Mouse (Mus musculus): ENCODE data around the gene Ctnnd2. TPM values are rescaled to one million over a fixed set of nuclear protein-coding genes. Genes with fewer than 3 reads are reported as not detected.

Ctnnd2 gene
- polyA plus RNA-seq, 1 experiment from 2014 or later = 0.27 TPM

DNA sequence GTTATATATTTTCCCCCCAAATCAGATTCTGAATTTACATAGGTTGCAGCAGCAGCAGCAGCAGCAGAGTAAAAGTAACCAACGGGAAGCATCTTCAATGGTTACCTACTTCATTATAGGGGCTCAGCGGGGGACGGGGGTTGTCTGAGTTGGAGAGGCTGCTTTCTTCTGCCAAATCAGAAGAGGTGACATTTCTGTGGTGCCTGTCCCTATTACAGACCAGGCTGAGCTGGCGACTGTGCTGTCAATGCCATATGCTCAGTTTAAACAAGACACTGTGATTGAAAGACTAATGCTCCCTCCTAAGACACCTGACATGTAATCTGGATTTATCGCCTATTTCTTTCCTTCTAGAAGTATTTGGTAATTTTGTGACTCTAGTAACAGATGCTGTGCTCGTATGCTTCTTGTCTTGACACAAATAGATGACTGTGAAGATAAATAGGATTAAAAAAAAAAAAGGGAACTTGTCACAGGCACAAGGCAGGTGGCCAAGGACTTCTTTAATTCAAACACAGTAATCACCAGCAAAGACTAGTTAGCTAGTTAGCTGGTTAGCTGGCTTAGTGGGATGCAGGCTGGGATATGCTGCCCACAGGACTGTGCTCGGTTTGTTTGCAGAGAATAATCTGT is 475.4 kb downstream of the Ctnnd2 start:
- ChIA-PET CTCF (no interaction called here), POLR2A (no interaction called here)
- H3K27me3 ChIP-seq = no peaks in the 10 kb centered on the region
- TF ChIP-seq CTCF (IDR thresholded peaks at IDR 0.05) = no peak
- in situ Hi-C loops (cut with MboI; ENCODE audit: low pct_unique_long_range_greater_than_20kb) = no loop called here
- no peak for DNase-seq (ENCODE audit: low read depth, low spot score)
- ATAC-seq = no peak

DNA sequence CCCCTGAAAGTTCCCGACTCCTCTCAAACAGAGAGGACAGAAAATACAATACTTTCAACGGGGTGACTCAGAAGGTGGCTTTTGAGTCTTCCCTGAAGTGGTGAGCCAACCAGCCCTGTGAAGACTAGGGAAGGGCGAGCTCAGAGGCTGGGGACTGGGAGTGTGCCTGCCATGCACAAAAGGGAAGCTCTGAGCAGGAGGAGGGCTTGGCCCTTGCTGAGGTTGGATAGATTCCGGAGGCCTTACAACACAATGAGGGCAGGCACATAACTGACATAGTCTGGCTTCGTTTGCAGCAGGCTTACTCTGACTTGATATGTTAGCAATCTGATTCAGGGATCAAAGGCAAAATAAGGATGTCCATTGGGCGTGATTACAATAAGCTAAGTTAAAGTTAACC is 477.6 kb downstream of the Ctnnd2 start:
- ChIA-PET POLR2A (no interaction called here), CTCF (no interaction called here)
- DNase-seq (ENCODE audit: low read depth, low spot score) = no peak
- H3K27me3 ChIP-seq = no peaks in the 10 kb centered on the region
- in situ Hi-C loops (cut with MboI; ENCODE audit: low pct_unique_long_range_greater_than_20kb) = no loop called here
- no peak for TF ChIP-seq CTCF (IDR thresholded peaks at IDR 0.05)
- no peak for ATAC-seq

DNA sequence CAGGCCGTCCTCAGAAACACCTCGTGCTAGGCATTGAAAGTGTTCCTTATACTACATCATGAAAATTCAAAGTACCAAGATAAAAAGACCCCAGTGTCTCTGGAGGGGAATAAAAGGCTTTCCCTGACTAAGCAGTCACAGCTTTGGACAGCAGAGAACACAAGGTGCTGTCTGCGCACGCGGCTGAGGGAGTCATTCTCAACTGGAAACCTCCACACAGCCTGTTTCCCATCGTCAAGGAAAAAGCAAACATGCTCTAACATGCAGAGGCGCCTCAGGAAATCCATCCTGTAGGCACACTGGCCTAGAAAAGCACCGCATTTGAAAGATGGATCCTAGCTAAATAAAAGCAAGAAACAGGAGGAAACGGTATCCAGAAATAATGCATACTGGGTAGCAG is 483.0 kb downstream of the Ctnnd2 start:
- CTCF ChIA-PET = interaction anchor here (1.4 kb wide), 1 partner anchor 12 kb away, joined by 3 read pairs; no protein-coding TSS in a partner anchor
- in situ Hi-C loops (cut with MboI; ENCODE audit: low pct_unique_long_range_greater_than_20kb) = no loop called here
- H3K27me3 ChIP-seq = no peaks in the 10 kb centered on the region
- TF ChIP-seq CTCF (IDR thresholded peaks at IDR 0.05) = no peak
- POLR2A ChIA-PET = interaction anchor here (0.6 kb wide), 1 partner anchor 60 kb away, joined by 3 read pairs; no protein-coding TSS in a partner anchor
- ATAC-seq = no peak
- DNase-seq (ENCODE audit: low read depth, low spot score) = no peak

DNA sequence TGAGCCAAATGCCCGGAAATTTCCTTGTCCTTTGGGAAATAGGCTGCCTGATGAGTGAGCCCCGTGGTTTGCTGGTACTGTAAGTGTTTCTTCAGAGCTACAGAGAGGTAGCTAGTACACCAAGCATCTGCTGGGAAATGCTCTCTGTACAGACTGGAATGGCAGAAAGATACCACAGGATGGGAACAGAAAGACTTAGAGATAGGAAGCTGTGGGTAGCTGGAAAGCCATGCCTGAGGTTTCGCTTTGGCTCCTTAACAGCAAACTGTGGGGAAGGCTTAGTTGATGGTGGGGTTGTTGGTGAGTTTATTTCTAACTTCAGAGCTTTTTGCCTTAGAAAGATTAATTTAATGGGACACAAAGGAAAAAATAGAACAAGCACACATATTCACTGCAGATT is 485.2 kb downstream of the Ctnnd2 start:
- DNase-seq (ENCODE audit: low read depth, low spot score) (no peak), ATAC-seq (no peak)
- ChIA-PET CTCF (no interaction called here), POLR2A (interaction anchor here (0.7 kb wide), 1 partner anchor 205 kb away, joined by 6 read pairs; no protein-coding TSS in a partner anchor)
- in situ Hi-C loops (cut with MboI; ENCODE audit: low pct_unique_long_range_greater_than_20kb) = no loop called here
- no peaks in the 10 kb centered on the region for H3K27me3 ChIP-seq
- no peak for TF ChIP-seq CTCF (IDR thresholded peaks at IDR 0.05)

DNA sequence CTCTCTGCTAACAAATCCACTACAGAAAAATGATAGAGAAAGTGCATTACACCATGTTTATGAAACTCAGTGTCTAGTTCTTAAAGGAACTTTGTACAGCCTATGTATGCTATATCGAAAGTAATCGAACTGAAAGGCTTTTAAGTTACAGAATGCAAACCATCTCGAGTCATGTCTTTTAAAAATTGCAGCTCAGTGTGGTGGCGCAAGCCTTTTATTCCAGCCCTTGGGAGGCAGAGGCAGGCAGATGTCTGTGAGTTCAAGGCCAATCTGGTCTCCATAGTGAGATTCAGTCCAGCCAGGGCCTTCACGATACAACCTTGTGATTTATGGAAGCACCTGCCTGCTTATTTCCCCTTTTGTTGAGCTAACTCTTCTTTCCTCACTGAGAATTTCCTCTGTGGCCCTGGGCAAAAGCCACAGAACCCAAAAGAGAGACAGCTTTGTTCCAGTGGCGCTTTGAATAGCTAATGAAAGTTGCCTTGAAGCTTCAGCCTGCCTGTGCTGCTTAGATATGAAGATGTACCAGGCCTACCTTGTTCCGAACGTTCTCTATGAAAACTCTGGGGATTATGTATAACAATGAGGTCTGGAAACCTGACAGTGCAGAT is 488.3 kb downstream of the Ctnnd2 start:
- POLR2A ChIA-PET = interaction anchor here (1.2 kb wide), 1 partner anchor 13 kb away, joined by 3 read pairs; no protein-coding TSS in a partner anchor
- no peak for TF ChIP-seq CTCF (IDR thresholded peaks at IDR 0.05)
- CTCF ChIA-PET = interaction anchor here (0.5 to 0.9 kb wide), 2 partner anchors 42 to 128 kb away, joined by 3 read pairs; no protein-coding TSS in a partner anchor
- no peaks in the 10 kb centered on the region for H3K27me3 ChIP-seq
- in situ Hi-C loops (cut with MboI; ENCODE audit: low pct_unique_long_range_greater_than_20kb) = no loop called here
- no peak for ATAC-seq
- DNase-seq (ENCODE audit: low read depth, low spot score) = no peak

DNA sequence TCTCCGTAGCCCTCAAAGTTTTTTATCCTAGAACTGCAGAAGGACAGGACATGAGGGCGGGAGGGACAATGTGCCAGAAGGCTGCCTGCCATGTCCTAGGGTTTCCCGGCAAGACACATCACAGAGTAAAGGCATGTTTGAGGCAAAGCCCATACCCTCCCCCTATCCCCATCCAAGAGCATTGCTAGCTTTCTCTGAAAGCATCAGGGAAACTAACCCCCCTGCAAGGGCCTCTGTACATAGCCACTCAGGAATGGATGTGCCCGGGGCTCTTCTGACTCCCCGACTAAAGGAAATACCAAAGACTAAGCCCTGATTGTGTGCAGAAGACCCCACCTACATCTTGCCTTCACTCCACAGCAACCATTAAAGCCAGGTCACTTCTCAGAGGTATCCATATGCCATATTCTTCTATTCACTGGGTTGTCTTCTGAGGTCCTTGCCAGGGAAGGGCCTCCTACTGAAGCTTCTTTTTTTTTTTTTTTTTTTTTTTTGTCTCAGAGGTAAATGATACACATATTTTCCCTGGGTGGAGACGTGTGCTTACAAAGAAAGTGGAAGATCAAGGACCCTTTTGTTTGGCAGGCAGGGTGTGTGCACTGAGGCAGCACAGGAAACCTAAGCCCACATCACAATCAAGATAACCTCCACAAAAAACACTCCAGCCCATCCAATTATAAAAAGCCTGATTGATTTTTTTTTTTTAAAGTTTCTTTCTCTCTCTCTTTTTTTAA is 489.5 kb downstream of the Ctnnd2 start:
- in situ Hi-C loops (cut with MboI; ENCODE audit: low pct_unique_long_range_greater_than_20kb) = no loop called here
- no peak for DNase-seq (ENCODE audit: low read depth, low spot score)
- no peaks in the 10 kb centered on the region for H3K27me3 ChIP-seq
- ChIA-PET POLR2A (interaction anchor here (0.6 to 1.2 kb wide), 2 partner anchors 12 to 394 kb away, joined by 3 to 4 read pairs; no protein-coding TSS in a partner anchor), CTCF (no interaction called here)
- ATAC-seq = no peak
- no peak for TF ChIP-seq CTCF (IDR thresholded peaks at IDR 0.05)

DNA sequence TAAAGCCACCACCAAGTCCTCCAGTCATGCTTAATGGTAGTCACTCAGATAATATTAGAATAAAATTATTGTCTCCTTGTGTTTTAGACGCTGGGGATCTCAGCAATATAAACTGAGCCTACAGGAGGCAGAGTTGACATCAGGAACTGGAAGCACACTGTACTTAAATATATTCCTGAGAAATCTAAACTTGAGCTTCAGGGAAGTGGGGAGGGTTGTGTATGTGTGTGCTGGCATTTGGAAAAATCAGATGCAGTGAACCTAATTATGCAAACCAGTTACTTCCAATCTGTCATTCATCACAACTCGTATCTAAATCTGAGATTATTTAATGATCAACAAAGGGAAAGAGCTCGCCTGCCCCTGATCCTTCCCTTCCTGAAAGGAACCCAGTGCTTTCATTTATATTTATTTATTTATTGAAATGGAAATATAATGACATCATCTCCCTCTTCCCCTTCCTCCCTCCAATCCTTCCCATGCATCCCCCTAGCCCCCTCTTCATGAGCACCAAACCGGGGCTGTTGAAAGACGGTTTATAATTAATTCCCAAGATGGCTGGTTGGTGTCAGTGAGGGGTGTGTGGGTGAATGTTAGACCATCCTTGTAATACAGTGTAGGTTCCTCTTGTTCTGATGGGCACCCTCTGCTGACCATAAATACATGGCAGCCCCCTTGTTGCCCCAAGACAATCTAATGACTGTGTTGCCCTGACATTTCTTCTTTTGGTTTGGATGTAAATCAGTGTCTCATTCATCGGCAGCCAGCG is 495.6 kb downstream of the Ctnnd2 start:
- POLR2A ChIA-PET = interaction anchor here (0.6 kb wide), 1 partner anchor 39 kb away, joined by 3 read pairs; no protein-coding TSS in a partner anchor
- TF ChIP-seq CTCF (IDR thresholded peaks at IDR 0.05) = no peak
- ATAC-seq (no peak), DNase-seq (ENCODE audit: low read depth, low spot score) (no peak)
- no peaks in the 10 kb centered on the region for H3K27me3 ChIP-seq
- in situ Hi-C loops (cut with MboI; ENCODE audit: low pct_unique_long_range_greater_than_20kb) = no loop called here
- CTCF ChIA-PET = no interaction called here

DNA sequence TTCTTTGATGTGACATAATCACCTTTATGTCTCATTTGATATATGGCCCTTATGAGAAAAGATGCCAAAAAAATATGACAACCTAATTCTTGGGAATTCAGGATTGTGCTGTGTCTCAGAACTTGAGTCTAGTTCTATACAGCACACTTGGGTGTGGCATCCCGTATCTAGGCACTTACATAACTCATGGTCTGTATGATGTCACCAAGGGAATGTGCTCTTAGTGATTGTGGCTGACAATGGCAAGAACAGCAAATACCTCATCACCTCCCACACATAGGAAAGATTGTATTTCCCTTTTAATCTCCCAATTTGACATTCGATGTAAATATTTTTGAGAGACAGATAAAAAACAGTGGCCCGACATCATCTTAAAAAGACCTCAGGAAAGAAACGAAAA is 509.5 kb downstream of the Ctnnd2 start:
- POLR2A ChIA-PET = interaction anchor here (1.3 kb wide), 1 partner anchor 17 kb away, joined by 3 read pairs; no protein-coding TSS in a partner anchor
- DNase-seq (ENCODE audit: low read depth, low spot score) (no peak), ATAC-seq (no peak)
- CTCF ChIA-PET = no interaction called here
- no peaks in the 10 kb centered on the region for H3K27me3 ChIP-seq
- TF ChIP-seq CTCF (IDR thresholded peaks at IDR 0.05) = no peak
- in situ Hi-C loops (cut with MboI; ENCODE audit: low pct_unique_long_range_greater_than_20kb) = no loop called here

DNA sequence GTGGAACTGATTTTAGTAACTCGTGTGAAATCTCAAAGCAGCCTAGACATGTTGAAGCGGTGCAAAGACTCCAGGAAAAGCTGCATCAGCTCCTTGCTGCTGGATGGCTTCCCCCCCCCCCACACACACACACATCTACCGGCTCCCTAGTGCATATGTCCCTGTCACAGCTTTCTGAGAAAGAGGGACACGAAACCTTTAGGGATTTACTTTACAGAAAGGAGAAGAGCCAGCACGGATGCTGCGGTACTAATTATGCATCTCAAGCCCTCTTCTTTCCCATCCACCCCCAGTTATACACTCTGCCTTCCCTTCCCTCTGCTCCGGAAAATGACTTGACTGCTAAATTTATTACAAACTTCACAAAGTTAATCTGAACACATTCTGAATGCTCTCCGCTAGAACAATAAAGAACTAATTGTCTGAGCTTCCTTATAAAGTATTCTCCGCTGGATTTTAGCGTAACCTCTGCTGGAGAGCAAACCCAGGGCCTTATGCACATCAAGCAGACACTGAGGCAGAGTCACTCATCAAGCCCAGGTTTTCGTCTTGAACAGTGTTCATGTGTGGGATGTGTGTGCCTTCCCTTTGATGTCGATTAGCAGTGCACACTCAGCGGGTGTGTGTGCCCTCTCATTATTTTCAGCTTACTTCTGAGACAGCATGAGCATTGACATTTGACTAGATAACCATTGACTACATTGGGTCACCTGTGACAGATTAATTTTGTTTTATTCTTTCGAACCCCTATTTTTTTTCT is 510.1 kb downstream of the Ctnnd2 start:
- ChIA-PET POLR2A (interaction anchor here (1.3 kb wide), 1 partner anchor 18 kb away, joined by 3 read pairs; no protein-coding TSS in a partner anchor), CTCF (no interaction called here)
- no peak for DNase-seq (ENCODE audit: low read depth, low spot score)
- no peaks in the 10 kb centered on the region for H3K27me3 ChIP-seq
- in situ Hi-C loops (cut with MboI; ENCODE audit: low pct_unique_long_range_greater_than_20kb) = no loop called here
- TF ChIP-seq CTCF (IDR thresholded peaks at IDR 0.05) = no peak
- no peak for ATAC-seq

All from Patski (cell line).